Mouse (Mus musculus) urinary bladder, postnatal 10 days (tissue): ENCODE measurements around the gene Ifih1.

ENCODE experiments used
- DNase-seq: peaks from one replicate; pipeline ENCODE4 v3.0.0; 2022; ENCODE audit warnings: low spot score

Ifih1 gene

DNA sequence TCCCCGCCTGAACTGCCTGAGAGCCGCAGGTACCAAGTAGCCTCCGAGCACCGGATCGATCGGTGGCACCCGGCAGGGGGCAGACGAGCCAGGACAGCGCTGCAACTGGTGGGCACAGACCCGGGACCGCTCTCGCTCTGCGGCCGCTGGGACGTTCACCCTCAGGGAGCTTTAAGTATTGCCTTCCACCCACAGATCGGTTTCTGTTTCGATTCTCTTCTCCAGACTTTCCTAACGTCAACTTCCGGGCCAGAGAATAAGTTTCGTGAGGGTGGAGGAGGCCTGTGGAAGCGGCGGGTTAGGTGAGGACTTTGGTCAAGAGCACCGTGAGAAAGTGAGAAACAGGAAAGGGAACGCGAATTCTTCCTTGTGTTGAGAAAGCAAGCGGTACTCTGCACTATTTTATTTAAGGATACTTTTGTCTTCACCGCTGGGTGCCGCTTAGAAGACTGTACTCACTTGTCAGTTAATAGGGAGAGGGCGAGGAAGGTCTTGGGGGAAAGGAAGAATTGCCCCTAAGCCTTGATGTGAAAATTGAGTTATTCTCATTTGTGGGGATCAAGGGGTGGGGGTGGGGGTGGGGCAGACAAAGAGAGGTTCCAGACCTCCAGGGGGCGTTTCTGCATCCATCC lies at the start of gene Ifih1:
Gene Ifih1 (minus strand): TSS at position 242 of the 632 bp plus-strand sequence.
- DNase-seq = peak; percentile 14

DNA sequence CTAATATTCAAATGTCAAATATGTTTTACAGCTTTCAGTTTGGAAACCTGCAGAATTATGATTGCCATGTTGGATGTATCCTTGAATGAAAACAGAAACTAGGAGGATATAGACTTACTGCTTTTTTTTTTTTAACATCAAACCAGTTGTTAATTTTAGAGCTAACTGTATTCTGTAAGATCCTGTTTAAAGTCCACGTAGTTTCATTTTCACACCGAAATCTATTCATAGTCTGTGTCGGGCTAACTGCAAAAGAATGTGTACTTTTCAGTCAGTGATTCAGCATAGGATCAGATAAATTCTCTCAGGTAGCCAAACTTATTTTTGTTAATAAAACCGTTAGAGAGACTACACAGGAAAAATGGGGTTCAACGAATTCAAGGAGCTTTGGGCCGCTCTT lies 39.9 kb upstream of the Ifih1 start:
- no peak for DNase-seq

DNA sequence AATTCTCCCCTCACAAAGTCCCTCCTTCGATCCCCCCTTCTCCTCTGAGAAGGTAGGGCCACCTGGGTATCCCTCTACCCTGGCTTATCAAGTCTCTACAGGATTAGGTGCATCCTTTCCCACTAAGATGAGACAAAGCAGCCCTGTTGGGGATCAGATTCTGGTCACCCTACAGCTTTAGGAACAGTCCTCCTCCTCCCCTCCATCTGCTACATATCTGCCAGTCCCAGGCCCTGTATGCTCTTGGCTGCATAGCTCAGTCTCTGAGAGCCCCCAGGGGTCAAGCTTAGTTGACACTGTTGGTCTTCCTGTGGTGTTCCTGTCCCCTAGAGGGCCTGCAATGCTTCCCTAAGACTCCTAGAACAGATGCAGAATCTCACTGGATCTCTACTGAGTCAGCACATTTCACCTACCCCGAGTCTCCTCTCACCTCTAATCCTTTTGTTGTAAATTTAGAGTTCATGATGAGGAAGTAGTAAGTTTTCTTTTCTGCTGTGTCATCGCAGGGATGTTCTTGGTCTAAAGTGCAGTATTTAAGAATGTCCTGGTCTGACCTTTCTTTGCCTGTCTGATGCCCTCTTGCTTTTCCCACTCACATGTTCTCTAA lies 39.0 kb upstream of the Ifih1 start:
- DNase-seq = no peak

DNA sequence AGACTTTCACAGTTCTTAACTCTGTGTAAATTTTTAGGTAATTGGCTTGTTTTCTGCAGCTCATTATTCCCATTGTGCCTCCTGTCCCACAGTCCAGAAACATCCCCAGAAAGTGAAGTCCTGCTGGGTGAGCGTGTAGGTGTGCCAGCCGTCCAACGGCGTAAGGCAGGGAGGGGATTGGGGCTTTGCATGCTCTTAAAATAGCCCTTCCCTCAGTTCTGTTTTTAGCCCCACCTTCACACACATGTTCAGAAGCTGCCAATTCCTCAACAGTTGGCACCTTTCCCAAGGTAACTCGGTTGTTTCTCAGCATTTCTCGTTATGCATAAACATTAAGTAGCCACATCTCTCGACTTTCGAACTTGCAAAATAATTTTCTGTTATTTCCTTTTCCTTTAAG lies 35.6 kb upstream of the Ifih1 start:
- DNase-seq = no peak

DNA sequence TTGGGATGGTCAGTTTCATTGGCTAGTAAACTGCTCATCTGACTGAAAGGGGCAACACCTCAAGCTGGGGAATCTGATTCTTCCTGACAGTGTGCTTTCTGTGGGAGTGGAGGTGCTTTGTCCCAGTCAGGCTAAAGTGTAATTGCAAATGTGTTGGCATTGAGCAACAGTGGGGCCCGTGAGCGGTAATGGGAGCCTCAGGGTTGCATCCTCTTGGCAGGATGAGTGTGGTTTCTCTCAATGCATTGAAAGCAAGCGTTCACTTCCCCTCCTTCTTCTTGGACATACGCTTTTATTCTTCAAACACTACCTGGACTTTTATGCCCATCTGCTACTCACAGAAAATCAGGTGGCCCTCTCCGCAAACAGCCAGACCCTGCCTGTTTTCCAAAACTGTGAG lies 26.7 kb upstream of the Ifih1 start:
- DNase-seq = no peak

DNA sequence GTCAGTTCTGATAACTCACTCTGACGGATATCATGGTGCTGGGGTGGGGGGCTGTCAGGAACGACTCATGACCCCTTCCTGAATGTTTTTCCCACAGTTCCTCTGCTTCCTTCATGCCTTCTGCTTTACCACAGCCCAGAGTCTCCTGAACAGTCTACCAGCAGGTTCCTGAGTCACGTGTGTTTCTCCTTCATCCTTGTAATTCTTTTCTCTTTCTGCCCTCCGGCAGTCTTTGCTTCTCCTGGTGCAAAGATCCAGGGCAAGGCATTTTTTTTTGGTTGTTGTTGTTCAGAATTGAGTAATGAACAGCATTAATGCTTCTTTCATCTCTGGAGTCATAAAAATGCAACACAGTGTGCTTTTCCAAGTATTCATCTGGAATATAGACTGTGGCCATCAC lies 24.7 kb upstream of the Ifih1 start:
- no peak for DNase-seq

DNA sequence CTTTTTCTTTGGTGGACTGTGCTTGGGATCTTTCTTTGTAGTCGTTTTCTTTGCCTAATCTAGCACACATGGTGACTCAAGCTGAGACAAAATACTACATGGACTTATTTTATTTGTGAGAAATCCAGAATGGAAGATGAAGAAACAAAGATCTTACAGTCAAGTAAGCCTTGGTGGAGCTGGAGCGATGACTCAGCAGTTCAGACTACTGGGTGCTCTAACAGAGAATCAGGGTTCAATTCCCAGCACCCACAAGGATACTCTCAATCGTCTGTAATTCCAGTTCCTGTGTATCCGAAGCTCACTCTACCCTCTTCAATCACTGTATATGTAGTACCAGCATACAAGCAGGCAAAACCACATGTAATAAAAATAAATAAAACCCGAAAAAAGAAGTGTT lies 24.2 kb upstream of the Ifih1 start:
- DNase-seq = no peak

DNA sequence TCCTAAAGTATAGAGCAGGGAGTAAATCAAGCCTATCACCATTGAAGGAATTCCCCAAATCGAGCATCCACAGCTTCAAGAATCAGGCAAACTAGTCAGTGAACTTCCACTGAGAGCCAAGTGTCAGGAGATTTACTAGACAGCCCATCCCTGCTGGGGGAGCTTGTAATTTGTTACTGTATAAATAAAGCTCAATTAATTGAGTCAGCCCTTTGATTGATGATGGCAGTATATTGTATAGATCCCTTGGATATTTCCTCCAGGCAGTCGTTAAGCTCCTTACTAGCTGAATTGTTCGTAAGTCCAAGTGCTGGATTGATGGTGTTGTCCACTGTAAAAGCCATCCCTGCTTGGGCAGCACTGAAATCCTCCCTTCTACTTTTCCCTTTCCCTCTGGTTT lies 23.8 kb upstream of the Ifih1 start:
- DNase-seq = no peak

DNA sequence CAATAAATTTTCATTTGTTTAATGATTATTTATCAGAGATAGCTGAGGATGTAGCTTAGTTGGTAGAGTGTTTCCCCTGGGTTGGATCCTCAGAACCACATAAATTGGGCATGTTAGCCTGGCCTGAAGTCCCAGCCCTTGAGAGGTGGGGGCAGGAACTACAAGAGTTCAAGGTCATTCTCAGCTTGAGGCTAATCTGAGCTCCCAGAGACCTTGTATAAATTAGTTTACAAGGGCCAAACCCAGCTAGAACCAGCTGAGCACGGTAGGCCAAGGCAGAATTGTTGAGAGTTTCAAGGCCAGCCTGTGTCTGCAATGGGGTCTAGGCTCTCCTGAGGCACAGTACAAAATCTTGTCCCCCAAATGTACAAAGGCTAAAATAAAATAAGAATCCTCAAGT lies 19.5 kb upstream of the Ifih1 start:
- DNase-seq = no peak

DNA sequence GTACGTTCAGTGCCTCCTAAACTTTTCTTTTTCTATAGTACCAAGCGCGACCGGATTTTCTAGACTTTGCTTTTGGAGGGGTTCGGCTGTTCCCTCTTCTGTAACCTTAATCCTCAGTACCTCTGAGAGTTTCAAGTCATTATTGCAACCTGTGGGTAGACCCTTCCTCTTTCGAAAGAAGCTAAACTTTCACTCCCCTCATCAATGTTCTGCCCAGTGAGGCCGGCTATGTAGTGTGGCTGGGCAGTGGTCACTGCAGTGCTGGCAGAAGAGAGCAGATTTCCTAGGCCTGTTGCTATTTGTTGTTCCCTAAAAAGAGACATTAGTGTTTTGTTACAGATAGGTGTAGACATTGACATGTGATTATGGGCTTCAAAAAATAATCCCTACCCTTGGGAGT lies 18.8 kb upstream of the Ifih1 start:
- no peak for DNase-seq

DNA sequence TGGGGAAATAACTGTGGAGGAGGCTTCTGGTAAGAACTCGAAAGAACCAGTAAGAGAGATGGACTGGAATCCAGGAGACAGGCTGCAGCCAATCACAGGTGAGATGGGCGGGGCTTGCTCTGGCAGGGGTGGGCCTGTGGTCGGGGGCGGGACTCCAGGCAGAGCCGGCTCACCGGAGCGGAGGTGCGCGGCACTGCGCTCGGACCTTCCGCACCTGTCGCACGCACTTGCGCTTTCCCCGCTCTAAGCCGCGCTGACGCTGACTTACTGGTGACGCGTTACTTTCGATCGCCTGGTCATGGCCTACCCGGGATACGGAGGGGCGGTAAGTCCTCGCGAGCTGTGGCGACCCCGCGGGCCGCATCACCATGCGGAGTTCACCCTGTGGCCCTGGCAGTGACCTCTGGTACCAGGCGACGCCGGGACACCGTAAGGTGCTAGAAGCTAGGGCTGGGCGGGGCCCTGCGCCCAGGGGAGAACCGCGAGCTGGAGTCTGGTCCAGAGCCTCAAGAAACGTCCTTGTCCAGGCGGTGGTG lies 18.1 kb upstream of the Ifih1 start, which contains the start of gene Gca:
Gene Gca (plus strand): TSS at position 151 of the 536 bp plus-strand sequence.
- peak; percentile 15 for DNase-seq

DNA sequence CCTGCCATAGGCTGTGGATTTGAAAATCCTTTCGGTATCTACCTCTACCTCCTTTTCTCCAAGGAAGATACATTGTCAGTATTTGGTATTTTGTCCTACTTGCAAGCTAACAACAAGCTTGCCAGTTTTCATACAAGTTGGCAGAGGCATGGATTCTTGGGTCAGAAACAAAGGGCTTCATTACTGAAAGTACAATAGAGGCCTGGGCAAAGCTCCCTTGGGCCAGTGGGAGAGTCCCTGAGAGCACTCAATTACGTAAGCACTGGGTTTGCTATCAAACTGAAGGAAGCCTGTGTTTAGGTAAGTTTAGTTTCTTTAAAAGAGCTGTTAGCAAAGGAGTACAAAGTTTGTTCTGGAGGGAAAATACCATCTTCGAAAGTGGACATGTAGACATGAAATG lies 16.5 kb upstream of the Ifih1 start:
- DNase-seq = no peak

DNA sequence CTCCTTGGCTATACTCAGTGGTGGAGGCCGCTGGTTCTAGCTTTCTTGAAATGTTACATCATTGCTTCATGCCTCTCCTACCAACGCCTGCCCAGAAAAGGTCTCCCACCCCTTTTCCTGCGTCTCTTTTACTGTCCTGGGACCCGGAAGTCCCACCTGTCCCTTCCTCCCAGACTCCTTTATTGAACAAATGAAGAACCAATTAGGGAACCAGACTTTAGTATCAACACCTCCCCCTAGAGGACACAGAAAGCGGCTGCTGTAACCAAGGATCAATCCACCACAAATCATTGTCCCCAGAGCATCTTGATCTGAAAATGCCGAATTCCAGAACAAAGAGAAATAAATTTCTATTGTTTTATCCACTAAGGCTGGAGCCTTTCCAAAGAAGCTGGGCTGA lies 14.5 kb upstream of the Ifih1 start:
- DNase-seq = no peak

DNA sequence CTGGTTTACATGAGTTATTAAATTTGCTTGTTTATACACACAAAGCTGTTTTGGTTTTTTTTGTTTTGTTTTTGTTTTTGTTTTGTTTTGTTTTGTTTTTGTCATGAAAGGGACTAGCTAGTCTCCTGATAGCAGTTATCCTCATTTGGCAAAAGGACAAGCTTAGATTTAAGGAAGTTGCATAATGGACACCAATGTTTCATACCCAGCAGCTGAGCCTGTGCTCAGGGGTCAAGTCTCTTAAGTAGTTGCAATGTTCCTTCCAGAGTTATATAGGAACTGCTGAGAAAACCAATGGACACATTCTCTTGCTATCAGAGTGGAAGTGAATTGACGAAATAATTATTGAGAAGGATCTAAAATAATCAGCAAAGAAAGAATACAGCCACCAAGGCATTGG lies 10.0 kb upstream of the Ifih1 start:
- DNase-seq = no peak

DNA sequence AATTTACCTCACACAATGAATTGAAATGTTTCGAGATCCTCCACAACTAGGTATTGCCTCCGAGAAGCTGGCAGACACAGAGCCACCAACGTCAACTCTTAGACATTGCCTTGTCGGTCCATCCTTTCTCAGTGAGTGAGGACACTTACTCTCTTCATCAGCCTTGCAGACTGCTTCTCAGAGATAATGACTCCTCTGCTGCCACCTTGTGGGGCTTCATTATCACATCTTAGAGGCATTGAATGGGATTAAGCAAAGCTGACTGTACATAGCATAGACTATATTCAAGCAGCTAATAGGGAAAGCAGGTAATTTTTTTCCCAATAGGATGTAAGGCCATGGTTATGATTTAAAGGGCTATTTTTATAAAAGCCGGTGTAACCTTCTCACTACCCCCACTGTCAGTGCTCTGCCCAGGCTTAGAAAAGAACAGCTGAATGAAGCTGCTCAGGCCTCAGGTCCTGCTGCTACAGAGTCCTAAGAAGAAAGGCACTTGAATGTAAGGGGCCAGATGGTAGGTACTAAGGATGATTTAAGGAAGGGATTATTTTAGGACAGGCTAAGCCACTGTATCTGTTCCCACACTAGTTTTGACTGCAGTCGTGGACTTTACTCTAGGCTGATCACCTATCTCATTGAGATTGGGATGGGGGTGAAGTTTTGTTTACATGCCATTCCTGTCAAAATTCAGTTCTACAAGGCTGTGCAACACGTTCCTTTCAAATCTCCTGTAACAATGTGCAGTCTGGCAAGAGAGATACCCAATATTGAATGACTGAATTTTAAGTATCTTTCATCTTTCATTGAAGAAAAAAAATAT lies 8.7 kb upstream of the Ifih1 start:
- DNase-seq = no peak

DNA sequence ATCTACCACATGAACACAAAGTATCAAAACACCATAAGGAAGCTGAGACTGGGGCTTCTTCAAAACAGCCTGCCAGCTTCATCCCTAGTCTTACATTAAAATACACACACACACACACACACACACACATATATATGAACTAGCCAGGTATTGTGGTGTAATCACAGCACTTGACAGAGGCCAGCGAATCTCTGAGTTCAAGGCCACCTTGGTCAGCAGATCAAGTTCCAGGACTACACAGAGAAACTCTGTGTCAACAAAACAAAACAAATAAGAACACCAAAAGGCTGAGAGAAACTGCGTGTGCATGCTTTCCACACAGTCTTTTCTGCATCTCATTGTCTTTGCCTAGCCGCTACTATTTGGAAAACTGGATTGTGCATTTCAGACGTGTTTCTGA lies 6.4 kb upstream of the Ifih1 start:
- DNase-seq = no peak

DNA sequence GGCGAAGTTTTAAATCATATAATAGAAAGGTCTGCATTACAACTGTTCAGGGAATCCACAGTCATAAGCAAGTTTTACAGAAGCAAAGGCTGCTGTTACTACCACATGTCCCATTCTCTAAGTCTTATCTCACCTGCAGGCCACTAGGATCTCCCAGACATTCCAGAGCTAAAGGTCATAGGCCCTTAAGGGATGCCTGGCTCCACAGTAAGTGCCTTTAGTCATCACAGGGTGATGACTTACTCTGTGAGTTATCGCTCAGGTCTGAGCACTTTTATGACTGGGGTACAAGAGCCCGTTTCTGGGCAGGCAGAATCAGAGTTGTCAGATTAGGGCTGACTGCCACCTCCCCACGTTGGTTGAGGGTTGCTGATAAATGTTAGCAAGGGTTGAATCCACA lies 5.8 kb upstream of the Ifih1 start:
- no peak for DNase-seq

DNA sequence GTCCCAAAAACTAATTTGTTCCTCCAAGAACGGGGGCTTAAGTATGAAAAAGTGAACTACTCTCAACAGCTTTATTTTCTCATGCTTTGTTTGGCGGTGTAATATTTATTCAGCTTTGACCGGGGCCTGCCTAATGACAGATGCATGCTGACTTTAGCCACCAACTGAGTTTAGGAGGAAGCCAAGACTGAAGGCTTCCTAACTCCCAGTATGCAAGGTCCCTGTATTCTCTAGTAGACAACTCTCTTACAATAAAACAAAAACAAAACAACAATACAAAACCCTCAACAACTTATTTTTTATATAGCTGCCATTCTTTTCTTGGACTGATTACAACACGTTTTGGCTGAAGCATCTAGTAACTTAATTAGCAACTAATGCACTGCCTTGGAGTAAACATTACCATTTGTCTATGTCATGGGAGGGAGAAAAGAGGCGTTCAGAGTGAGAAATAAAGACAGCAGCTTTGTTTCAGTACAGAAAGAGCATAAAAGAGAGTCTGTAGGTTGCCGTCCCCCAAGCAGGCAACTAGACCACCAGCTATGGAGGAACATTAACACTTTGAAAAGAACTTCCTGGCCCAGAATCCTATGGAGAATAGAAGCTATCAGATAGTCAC lies 725 bp upstream of the Ifih1 start:
- no peak for DNase-seq

DNA sequence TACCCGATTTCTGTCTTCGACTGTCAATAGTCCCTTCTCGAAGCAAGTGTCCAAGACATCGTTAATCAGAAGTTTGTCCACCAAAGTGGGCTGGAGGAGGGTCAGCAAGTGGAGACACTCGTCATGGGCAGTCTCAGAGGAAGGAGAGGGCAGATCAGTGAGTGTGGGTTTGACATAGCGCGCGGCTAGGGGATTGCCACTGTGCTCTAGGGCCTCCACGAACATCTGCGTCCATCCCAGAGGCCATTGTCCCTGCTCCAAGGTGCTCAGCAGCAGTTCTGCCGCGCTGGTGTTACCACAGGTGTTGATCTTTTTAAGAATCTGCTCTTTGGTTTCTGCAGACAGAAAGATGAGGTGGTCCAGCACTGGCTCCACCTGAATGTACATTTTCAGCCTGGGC lies 580 bp downstream of the Ifih1 start:
- DNase-seq = no peak

DNA sequence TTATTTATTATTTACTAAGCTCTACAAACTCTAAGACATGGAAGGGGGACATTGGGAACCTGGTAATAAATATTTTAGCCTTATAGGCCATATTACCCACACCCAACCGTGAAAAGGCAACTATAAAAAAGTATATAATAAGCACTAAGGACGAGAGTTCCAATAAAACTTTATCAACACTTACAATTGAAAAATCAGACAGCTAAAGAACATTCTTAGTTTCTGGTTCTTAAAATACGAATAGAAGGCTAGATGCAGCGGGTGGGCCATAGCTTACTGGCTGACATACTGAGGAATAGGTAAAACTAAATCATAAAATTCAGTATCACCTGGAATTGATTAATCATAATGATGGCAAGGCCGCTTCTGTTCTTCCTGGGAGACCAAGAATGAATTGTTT lies 1.2 kb downstream of the Ifih1 start:
- no peak for DNase-seq

DNA sequence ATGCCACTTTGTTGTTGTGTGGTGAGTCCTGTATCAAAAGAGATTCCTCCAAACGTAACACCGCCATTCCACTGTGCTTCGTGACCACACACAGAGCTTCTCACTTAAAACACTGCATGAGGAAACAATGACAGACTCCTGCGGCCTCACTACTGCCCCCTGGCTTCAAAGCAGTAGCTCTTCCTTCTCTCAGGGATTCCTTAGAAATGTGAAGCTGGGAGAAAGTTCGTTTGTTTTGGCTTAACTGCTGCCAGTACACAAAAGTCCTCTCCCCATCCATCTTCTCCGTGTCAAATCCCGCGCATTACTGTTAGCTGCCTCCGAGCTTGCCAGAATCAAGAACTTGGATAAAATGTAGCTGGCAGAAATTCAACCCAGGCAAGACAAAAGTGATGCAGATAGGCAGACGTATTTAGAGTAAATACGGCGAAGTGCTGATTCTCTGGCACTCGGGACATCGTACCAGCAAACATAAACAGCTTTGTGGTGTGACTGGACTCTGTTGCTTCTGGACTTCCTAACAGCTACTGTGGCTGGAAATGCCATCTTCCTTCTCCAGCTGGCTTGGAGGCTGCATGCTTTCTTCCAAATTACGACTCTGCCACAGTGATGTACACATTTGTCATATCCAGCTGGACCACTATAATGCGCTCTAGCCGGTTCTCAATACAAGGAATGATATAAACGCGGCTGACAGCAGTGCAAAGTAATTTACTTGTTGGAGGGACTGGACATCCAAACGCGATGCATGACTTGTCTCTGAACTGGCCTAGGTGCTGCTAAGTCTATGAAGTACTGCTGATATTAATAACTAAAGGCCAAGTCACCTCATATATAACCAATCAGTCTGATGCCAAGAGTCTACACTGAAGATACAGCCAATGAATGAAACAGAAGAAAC lies 2.4 kb downstream of the Ifih1 start:
- no peak for DNase-seq

DNA sequence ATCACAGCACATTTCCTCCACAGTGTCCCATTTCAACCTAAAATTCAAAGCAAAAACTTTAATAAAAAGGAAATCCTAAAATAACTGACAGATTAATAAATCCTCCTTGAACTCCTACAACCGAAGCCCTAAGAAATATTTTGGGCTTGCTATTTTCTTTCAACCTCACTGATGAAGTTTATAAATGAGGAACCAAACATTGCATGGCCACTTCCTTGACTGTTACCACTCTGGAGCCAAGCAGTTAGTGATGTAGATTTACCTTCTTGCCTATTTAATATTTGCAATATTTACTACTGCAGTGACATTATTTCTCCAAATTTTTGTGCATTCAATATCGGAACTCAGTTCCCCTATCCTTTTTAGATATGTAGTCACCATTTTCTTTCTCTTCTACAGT lies 6.2 kb downstream of the Ifih1 start:
- DNase-seq = no peak
